Mouse (Mus musculus) embryonic facial prominence, embryonic 12.5 days (tissue): ENCODE data around the gene Smco4. TPM values are rescaled to one million over a fixed set of nuclear protein-coding genes. Genes with fewer than 3 reads are reported as not detected.
"Not testable (repeated sequence)": the region's sequence is repeated elsewhere in the genome, so short reads cannot be mapped to it uniquely, and the experiment has no call there.

ENCODE experiments used
- ATAC-seq: fragments of 200-750 bp; cut with Nextera tagmentation; 2 replicates; pipeline ENCODE4 v1.8.0; 2017; ENCODE audit not compliant: insufficient number of reproducible peaks, insufficient read depth, low FRiP score, low TSS enrichment
- H3K27ac ChIP-seq: fragments of 300-500 bp; sonication (generic); 2 replicates; pipeline ENCODE4 v1.5.1; 2016; ENCODE audit warnings: mild to moderate bottlenecking
- H3K27me3 ChIP-seq: fragments of 300-500 bp; sonication (generic); 2 replicates; pipeline ENCODE4 v1.6.1; 2016; ENCODE audit warnings: mild to moderate bottlenecking, moderate library complexity
- H3K36me3 ChIP-seq: fragments of 300-500 bp; sonication (generic); 2 replicates; pipeline ENCODE4 v1.6.1; 2016; ENCODE audit warnings: mild to moderate bottlenecking
- H3K4me1 ChIP-seq: fragments of 300-500 bp; sonication (generic); 2 replicates; pipeline ENCODE4 v1.6.1; 2016
- H3K4me2 ChIP-seq: fragments of 300-500 bp; sonication (generic); replicated peaks from 2 replicates; pipeline ENCODE4 v1.6.1; 2016; ENCODE audit warnings: mild to moderate bottlenecking, moderate library complexity
- H3K4me3 ChIP-seq: fragments of 300-500 bp; sonication (generic); 2 replicates; pipeline ENCODE4 v1.5.1; 2016; ENCODE audit warnings: mild to moderate bottlenecking
- H3K9ac ChIP-seq: fragments of 300-500 bp; sonication (generic); 2 replicates; pipeline ENCODE4 v1.6.1; 2016; ENCODE audit warnings: mild to moderate bottlenecking, moderate library complexity
- H3K9me3 ChIP-seq: fragments of 300-500 bp; sonication (generic); 2 replicates; pipeline ENCODE4 v1.6.1; 2016; ENCODE audit warnings: mild to moderate bottlenecking, moderate library complexity
- WGBS: fragments of 180-500 bp; shearing (Covaris S2); methylation state at CpG from one replicate; pipeline ENCODE4 v1.1.7; 2016; 5-methylcytosine and 5-hydroxymethylcytosine counted together
- polyA plus RNA-seq: library from polyadenylated mRNA; unstranded; fragments of >200 nt; fragmentation: Nextera tagmentation; extraction: Ambion mirVana; gene quantifications from 2 replicates; pipeline ENCODE4 v1.2.1, GENCODE M21; 2016

Smco4 gene
- polyA plus RNA-seq, 1 experiment from 2014 or later = 2.9 TPM

- H3K36me3 ChIP-seq = no peaks in the 10 kb centered on the region
- peak overlapping the region; percentile 71 for H3K4me3 ChIP-seq
- H3K9ac ChIP-seq = peak overlapping the region; percentile 82
- no peaks in the 10 kb centered on the region for H3K9me3 ChIP-seq
- WGBS = 3% methylated on average over 35 of the region's 37 CpGs
- ATAC-seq = peak; percentile 78
- peak overlapping the region; percentile 60; the same call in 1 of the 2 replicates for H3K27ac ChIP-seq
- peaks cover 20% of the 10 kb centered on the region for H3K4me1 ChIP-seq
- H3K4me2 ChIP-seq = peak overlapping the region; percentile 87
- no peaks in the 10 kb centered on the region for H3K27me3 ChIP-seq
Measured at GRCm38 (mm10) chr9:15493925-15494558, 810 bp downstream of the Smco4 start.

GRCm38 (mm10) chr9:15495281-15495680 lies 2.0 kb downstream of the Smco4 start:
- H3K4me1 ChIP-seq = peaks cover 20% of the 10 kb centered on the region
- not testable (repeated sequence) for H3K9me3 ChIP-seq, H3K27ac ChIP-seq, H3K9ac ChIP-seq, H3K4me2 ChIP-seq, H3K36me3 ChIP-seq, H3K4me3 ChIP-seq, H3K27me3 ChIP-seq, ATAC-seq
- WGBS = 87% methylated on average over 2 of the region's 2 CpGs

DNA sequence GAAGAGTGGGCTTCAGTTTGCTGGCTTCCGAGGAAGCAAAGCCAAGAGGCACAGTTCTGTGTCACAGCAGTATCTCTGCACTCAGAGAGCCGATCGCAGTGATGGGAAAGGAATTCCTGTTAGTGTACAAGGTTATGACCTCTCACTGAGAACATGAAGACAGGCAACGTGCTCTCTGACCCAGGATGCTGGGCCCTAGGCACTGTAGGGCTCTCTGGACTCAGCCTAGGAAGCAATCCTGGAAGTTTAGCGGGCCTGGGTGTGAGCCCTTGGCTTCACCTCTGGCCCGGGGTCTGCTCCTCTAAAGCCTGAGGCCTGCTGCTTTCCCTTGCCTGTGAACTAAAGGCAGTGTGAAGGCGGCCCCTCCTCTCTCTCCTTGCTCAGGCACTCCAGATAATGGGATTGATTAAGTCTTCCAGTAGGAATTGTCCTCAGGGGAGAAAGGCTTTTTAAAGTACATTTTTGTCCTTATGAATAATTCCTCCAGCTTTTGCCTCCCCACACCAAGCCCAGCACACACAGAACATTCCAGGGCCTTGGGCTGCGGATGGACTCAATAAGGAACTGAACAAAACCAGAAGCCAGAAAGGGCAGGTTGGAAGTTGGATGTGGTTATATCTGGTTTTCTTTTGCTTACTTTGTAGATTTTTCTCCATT lies 2.8 kb downstream of the Smco4 start:
- ATAC-seq = no peak
- H3K9ac ChIP-seq = no peak overlapping the region
- H3K27ac ChIP-seq = no peak overlapping the region
- no peak overlapping the region for H3K4me2 ChIP-seq
- 15% methylated on average over 8 of the region's 8 CpGs for WGBS
- no peaks in the 10 kb centered on the region for H3K27me3 ChIP-seq
- H3K9me3 ChIP-seq = no peaks in the 10 kb centered on the region
- H3K4me3 ChIP-seq = no peak overlapping the region
- no peaks in the 10 kb centered on the region for H3K36me3 ChIP-seq
- H3K4me1 ChIP-seq = peaks cover 20% of the 10 kb centered on the region

DNA sequence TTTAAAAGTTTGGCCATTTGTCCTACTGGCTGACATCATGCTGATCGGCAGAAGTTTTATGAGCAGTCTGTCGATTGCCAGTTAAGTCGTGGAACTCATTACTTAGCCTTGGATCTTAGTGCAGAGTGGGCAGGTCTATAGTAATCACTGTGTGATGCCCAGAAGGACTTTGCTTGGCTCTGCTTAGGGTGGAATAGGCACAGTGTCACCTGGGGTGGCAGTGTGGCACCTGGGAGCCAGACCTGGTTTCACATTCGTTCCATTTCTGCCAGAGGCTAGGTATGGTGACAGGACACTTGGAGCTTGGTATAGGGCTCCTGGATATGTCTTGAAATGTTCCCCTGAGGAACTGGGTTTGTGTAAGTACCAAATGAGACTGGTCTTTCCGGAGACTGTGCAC lies 6.8 kb downstream of the Smco4 start:
- 78% methylated on average over 5 of the region's 5 CpGs for WGBS
- H3K4me1 ChIP-seq = peaks cover 33% of the 10 kb centered on the region

DNA sequence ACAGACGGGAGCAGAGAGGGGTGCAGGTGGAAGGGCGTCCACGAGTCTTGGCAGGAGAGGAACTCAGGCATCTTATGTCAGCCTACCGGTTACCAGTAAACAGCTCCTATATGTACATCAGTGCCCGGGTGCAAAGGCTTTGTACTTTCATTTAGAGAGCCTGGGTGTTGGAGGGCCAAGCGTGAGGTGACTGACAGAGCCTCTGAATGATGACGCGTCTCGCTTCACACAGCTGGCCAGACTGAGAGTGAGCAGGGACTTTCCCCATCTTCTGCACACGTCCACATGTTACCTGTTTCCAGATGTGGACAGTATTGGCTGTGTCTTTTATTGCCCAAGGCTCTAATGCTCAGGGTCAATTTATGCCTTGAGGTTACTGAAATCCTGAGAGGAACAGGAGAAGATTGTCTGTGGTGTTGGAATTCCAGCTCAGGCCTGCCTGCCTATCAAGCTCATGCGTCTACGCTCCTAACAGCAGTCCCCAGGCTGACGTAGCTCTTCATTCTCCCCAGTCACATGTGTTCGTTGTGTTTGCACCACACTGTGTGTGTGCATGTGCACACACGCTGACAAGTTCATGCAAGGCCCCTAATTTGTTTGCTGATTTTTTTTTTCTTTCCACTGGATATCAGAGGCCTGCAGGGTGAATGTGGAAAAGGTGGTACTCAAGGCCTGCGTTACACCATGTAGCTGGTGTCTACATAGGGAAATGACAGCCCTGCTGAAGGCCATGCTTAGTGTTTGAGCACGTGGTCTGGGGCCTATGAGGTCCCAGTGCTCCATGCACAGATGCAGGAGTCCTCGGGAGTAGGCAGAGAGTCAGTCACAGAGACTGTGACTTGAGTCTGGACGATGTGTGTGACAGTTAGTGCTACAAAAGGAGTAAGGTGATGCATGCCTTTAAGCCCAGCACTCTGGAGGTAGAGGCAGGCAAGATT lies 8.4 kb downstream of the Smco4 start:
- no peak overlapping the region for H3K4me2 ChIP-seq
- H3K36me3 ChIP-seq = no peaks in the 10 kb centered on the region
- 64% methylated on average over 19 of the region's 19 CpGs for WGBS
- H3K4me1 ChIP-seq = peaks cover 24% of the 10 kb centered on the region
- no peak overlapping the region for H3K27ac ChIP-seq
- H3K9ac ChIP-seq = no peak overlapping the region
- no peak for ATAC-seq
- no peak overlapping the region for H3K4me3 ChIP-seq
- no peaks in the 10 kb centered on the region for H3K27me3 ChIP-seq
- H3K9me3 ChIP-seq = no peaks in the 10 kb centered on the region

More for the DNA sequence above, 6.8 kb downstream of the Smco4 start:
- H3K27ac ChIP-seq = no peak overlapping the region
- H3K9me3 ChIP-seq = no peaks in the 10 kb centered on the region
- no peaks in the 10 kb centered on the region for H3K27me3 ChIP-seq
- H3K9ac ChIP-seq = no peak overlapping the region
- ATAC-seq = no peak
- H3K4me2 ChIP-seq = no peak overlapping the region
- H3K4me3 ChIP-seq = no peak overlapping the region
- H3K36me3 ChIP-seq = no peaks in the 10 kb centered on the region

- no peak overlapping the region for H3K4me3 ChIP-seq
- no peaks in the 10 kb centered on the region for H3K27me3 ChIP-seq
- no peak overlapping the region for H3K27ac ChIP-seq
- no peak for ATAC-seq
- H3K4me2 ChIP-seq = no peak overlapping the region
- 29% methylated on average over 7 of the region's 7 CpGs for WGBS
- H3K36me3 ChIP-seq = no peaks in the 10 kb centered on the region
- no peaks in the 10 kb centered on the region for H3K9me3 ChIP-seq
- H3K9ac ChIP-seq = no peak overlapping the region
- H3K4me1 ChIP-seq = peaks cover 28% of the 10 kb centered on the region
Measured at GRCm38 (mm10) chr9:15502476-15502875, 9.2 kb downstream of the Smco4 start.

DNA sequence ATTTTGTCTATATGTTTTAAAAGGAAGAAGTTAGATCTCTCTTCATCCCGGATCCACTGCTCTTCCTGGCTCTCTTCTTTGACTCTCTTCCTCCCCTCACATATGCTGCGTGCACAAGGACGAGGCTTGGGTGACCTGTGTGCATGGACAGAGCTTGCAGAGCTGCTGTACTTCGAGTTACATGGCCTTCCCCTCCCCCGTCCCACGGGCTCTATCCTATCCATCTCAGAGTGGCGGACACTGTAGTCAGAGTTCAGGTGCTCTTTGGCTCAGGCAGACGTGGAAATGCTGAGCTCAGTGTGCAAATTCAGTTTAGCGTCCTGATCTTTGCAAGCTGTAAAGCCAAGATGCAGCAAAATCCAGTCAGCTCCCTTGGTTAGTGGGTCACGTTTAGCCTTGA lies 10.1 kb downstream of the Smco4 start:
- no peak overlapping the region for H3K27ac ChIP-seq
- no peaks in the 10 kb centered on the region for H3K36me3 ChIP-seq
- H3K4me3 ChIP-seq = no peak overlapping the region
- H3K9ac ChIP-seq = no peak overlapping the region
- no peak overlapping the region for H3K4me2 ChIP-seq
- peaks cover 28% of the 10 kb centered on the region for H3K4me1 ChIP-seq
- no peak for ATAC-seq
- H3K9me3 ChIP-seq = no peaks in the 10 kb centered on the region
- 65% methylated on average over 10 of the region's 10 CpGs for WGBS
- no peaks in the 10 kb centered on the region for H3K27me3 ChIP-seq

DNA sequence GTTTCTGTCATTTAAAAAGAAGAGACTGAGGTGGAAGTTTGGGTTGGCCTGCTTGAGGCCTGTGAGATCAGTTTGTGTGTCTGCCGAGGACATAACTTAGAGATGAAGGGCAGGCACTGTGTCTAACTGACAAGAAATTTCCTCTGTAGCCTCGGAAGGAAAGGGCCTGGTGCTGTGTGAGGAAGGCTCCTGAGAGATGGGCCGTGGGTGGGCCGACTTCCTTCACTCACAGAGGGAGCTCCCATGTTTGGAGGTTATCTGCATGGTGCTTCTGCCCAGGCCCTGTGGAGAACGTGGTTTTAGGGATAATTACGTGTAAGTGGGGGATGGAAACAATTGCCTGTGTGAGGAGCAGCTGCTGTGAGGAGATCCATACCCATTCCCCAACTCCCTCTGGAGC lies 10.6 kb downstream of the Smco4 start:
- ATAC-seq = no peak
- no peak overlapping the region for H3K4me2 ChIP-seq
- peaks cover 28% of the 10 kb centered on the region for H3K4me1 ChIP-seq
- H3K36me3 ChIP-seq = no peaks in the 10 kb centered on the region
- no peaks in the 10 kb centered on the region for H3K9me3 ChIP-seq
- no peaks in the 10 kb centered on the region for H3K27me3 ChIP-seq
- no peak overlapping the region for H3K4me3 ChIP-seq
- H3K27ac ChIP-seq = no peak overlapping the region
- WGBS = 54% methylated on average over 6 of the region's 6 CpGs
- H3K9ac ChIP-seq = no peak overlapping the region

- H3K4me2 ChIP-seq = no peak overlapping the region
- H3K4me1 ChIP-seq = peaks cover 30% of the 10 kb centered on the region
- no peak overlapping the region for H3K4me3 ChIP-seq
- H3K9ac ChIP-seq = no peak overlapping the region
- H3K27ac ChIP-seq = no peak overlapping the region
- H3K9me3 ChIP-seq = no peaks in the 10 kb centered on the region
- no peaks in the 10 kb centered on the region for H3K27me3 ChIP-seq
- H3K36me3 ChIP-seq = no peaks in the 10 kb centered on the region
- WGBS = 72% methylated on average over 1 of the region's 1 CpGs
- ATAC-seq = no peak
Measured at GRCm38 (mm10) chr9:15505288-15505687, 12.1 kb downstream of the Smco4 start.

- no peaks in the 10 kb centered on the region for H3K9me3 ChIP-seq
- no peak overlapping the region for H3K27ac ChIP-seq
- H3K4me3 ChIP-seq = no peak overlapping the region
- no peak overlapping the region for H3K9ac ChIP-seq
- no peak for ATAC-seq
- no peak overlapping the region for H3K4me2 ChIP-seq
- 82% methylated on average over 3 of the region's 3 CpGs for WGBS
- no peaks in the 10 kb centered on the region for H3K27me3 ChIP-seq
- peaks cover 32% of the 10 kb centered on the region for H3K4me1 ChIP-seq
- H3K36me3 ChIP-seq = no peaks in the 10 kb centered on the region
Measured at GRCm38 (mm10) chr9:15506863-15507262, 13.6 kb downstream of the Smco4 start.

- Histone ChIP-seq H3K27me3 (no peaks in the 10 kb centered on the region), H3K9ac (no peak overlapping the region), H3K4me2 (no peak overlapping the region), H3K36me3 (no peaks in the 10 kb centered on the region), H3K4me3 (no peak overlapping the region), H3K9me3 (no peaks in the 10 kb centered on the region), H3K27ac (no peak overlapping the region), H3K4me1 (peaks cover 30% of the 10 kb centered on the region)
- no peak for ATAC-seq
- WGBS = 71% methylated on average over 4 of the region's 4 CpGs
Measured at GRCm38 (mm10) chr9:15507431-15507875, 14.2 kb downstream of the Smco4 start.
